Mouse (Mus musculus) limb, embryonic 11.5 days (tissue): Measurements from ENCODE around the gene E130114P18Rik. TPM values are rescaled to one million over a fixed set of nuclear protein-coding genes. Genes with fewer than 3 reads are reported as not detected.

Experiments
- ATAC-seq: fragments of 200-750 bp; cut with Nextera tagmentation; 2 replicates; pipeline ENCODE4 v1.8.0; 2017; ENCODE audit warnings: low read depth; ENCODE audit not compliant: insufficient number of reproducible peaks, low FRiP score, low TSS enrichment
- DNase-seq: peaks from one replicate; pipeline ENCODE4 v3.0.0-alpha.2; 2015; ENCODE audit warnings: low spot score
- H3K27ac ChIP-seq: fragments of 300-500 bp; sonication (generic); replicated peaks from 2 replicates; pipeline ENCODE4 v1.5.1; 2014; ENCODE audit warnings: low read depth, mild to moderate bottlenecking, low read length
- H3K27me3 ChIP-seq: fragments of 300-500 bp; sonication (generic); 2 replicates; pipeline ENCODE4 v1.6.1; 2014; ENCODE audit warnings: mild to moderate bottlenecking, low read length, mixed read lengths; ENCODE audit not compliant: control insufficient read depth, insufficient read depth
- H3K36me3 ChIP-seq: fragments of 300-500 bp; sonication (generic); 2 replicates; pipeline ENCODE4 v1.6.1; 2014; ENCODE audit warnings: mild to moderate bottlenecking, low read length, moderate library complexity, mixed read lengths; ENCODE audit not compliant: control insufficient read depth, insufficient read depth
- H3K4me1 ChIP-seq: fragments of 300-500 bp; sonication (generic); 2 replicates; pipeline ENCODE4 v1.6.1; 2014; ENCODE audit warnings: low read length, mixed read lengths; ENCODE audit not compliant: control insufficient read depth, insufficient read depth
- H3K4me2 ChIP-seq: fragments of 300-500 bp; sonication (generic); 2 replicates; pipeline ENCODE4 v1.6.1; 2014; ENCODE audit warnings: low read depth, mild to moderate bottlenecking, moderate library complexity; ENCODE audit not compliant: severe bottlenecking
- H3K4me3 ChIP-seq: fragments of 300-500 bp; sonication (generic); 2 replicates; pipeline ENCODE4 v1.5.1; 2014; ENCODE audit warnings: low read depth, low read length
- H3K9ac ChIP-seq: fragments of 300-500 bp; sonication (generic); 2 replicates; pipeline ENCODE4 v1.6.1; 2014; ENCODE audit warnings: mild to moderate bottlenecking, low read length
- H3K9me3 ChIP-seq: fragments of 300-500 bp; sonication (generic); 2 replicates; pipeline ENCODE4 v1.6.1; 2016; ENCODE audit warnings: low read length; ENCODE audit not compliant: control insufficient read depth
- WGBS: fragments of 180-500 bp; shearing (Covaris S2); extraction: QIAGEN DNeasy Blood & Tissue Kit; methylation state at CpG from one replicate; pipeline ENCODE4 v1.1.7; 2014; 5-methylcytosine and 5-hydroxymethylcytosine counted together
- polyA plus RNA-seq: library from polyadenylated mRNA; unstranded; fragments of >200 nt; fragmentation: Nextera tagmentation; extraction: Ambion mirVana; gene quantifications from 2 replicates; pipeline ENCODE4 v1.2.1, GENCODE M21; 2014

The E130114P18Rik gene
- polyA plus RNA-seq, 1 experiment from 2014 or later = 10.1 TPM

GRCm38 (mm10) chr4:97751030-97751482 lies 26.8 kb downstream of the E130114P18Rik start:
- 0 out of 2 replicates have a peak overlapping the region, but pooled peaks have one; percentile 45 for H3K27ac ChIP-seq
- WGBS = 1% methylated on average over 20 of the region's 20 CpGs
- H3K27me3 ChIP-seq = peaks cover 7% of the 10 kb centered on the region
- peaks cover 18% of the 10 kb centered on the region for H3K4me1 ChIP-seq
- peak overlapping the region; percentile 76 for H3K4me2 ChIP-seq
- DNase-seq (peak; percentile 95), ATAC-seq (peak; percentile 80)
- H3K9ac ChIP-seq = peak overlapping the region; percentile 65
- H3K36me3 ChIP-seq = no peaks in the 10 kb centered on the region
- H3K9me3 ChIP-seq = no peaks in the 10 kb centered on the region
- peak overlapping the region; percentile 36 for H3K4me3 ChIP-seq

GRCm38 (mm10) chr4:97750401-97750800 lies 27.5 kb downstream of the E130114P18Rik start:
- H3K27me3 ChIP-seq = peaks cover 7% of the 10 kb centered on the region
- no peak overlapping the region for H3K4me3 ChIP-seq
- no peaks in the 10 kb centered on the region for H3K36me3 ChIP-seq
- no peaks in the 10 kb centered on the region for H3K9me3 ChIP-seq
- H3K9ac ChIP-seq = no peak overlapping the region
- DNase-seq (no peak), ATAC-seq (no peak)
- no peak overlapping the region for H3K4me2 ChIP-seq
- WGBS = 52% methylated on average over 4 of the region's 4 CpGs
- no peak overlapping the region for H3K27ac ChIP-seq
- H3K4me1 ChIP-seq = peaks cover 18% of the 10 kb centered on the region

DNA sequence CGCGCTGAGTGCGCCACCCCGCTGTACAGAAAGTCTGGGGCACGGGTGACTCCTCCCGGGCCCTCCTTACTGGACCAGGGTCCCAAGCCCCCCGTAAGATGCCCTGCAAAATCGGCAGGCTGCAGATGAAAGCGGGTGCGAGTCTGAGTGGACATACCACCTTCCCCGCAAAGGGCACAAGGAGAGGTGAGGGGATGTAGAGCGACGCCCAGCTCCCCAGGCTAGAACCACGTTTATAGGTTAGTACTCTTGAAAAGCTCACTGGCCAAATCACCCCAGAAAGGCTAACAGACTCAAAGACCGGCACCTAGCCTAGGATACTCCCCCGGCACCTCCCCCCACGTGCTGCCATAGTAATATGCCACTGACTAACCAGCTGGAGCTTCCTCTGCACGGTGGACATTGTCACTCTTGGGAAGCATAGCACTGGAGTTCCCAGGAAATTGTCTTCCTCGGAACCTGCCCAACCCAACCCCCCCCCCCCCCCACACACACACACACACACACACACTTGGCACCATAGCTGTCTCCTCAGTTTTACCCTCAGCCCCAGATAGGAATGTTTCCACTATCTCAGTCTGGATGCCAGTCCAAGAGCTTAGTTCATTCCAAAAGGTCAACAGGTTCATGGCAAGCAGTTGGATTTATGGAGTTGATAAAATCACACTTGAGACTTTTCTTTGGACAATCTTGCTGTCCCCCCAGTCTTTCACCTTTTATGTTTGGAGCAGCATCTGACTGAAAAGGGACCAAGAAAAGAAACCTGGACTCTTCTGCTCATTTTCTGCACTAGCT lies 31.6 kb downstream of the E130114P18Rik start:
- 6% methylated on average over 19 of the region's 19 CpGs for WGBS
- ATAC-seq = peak; percentile 55; the same call in 1 of the 2 replicates
- H3K4me1 ChIP-seq = peaks cover under 1% of the 10 kb centered on the region
- DNase-seq = no peak
- H3K4me2 ChIP-seq = peak overlapping the region; percentile 69
- no peaks in the 10 kb centered on the region for H3K36me3 ChIP-seq
- H3K9ac ChIP-seq = peak overlapping the region; percentile 58
- H3K9me3 ChIP-seq = no peaks in the 10 kb centered on the region
- peak overlapping the region; percentile 24 for H3K4me3 ChIP-seq
- H3K27me3 ChIP-seq = no peaks in the 10 kb centered on the region
- H3K27ac ChIP-seq = no peak overlapping the region

GRCm38 (mm10) chr4:97745296-97746105 lies 32.4 kb downstream of the E130114P18Rik start:
- peak; percentile 88 for DNase-seq
- peak overlapping the region; percentile 24 for H3K4me3 ChIP-seq
- H3K4me1 ChIP-seq = no peaks in the 10 kb centered on the region
- H3K27ac ChIP-seq = no peak overlapping the region
- 8% methylated on average over 32 of the region's 32 CpGs for WGBS
- no peaks in the 10 kb centered on the region for H3K36me3 ChIP-seq
- ATAC-seq = peak; percentile 65
- peak overlapping the region; percentile 69 for H3K4me2 ChIP-seq
- H3K9ac ChIP-seq = peak overlapping the region; percentile 58
- H3K9me3 ChIP-seq = no peaks in the 10 kb centered on the region
- no peaks in the 10 kb centered on the region for H3K27me3 ChIP-seq

GRCm38 (mm10) chr4:97743932-97744331 lies 33.9 kb downstream of the E130114P18Rik start:
- 82% methylated on average over 5 of the region's 5 CpGs for WGBS
- ATAC-seq (no peak), DNase-seq (no peak)
- Histone ChIP-seq H3K27ac (no peak overlapping the region), H3K36me3 (no peaks in the 10 kb centered on the region), H3K27me3 (no peaks in the 10 kb centered on the region), H3K4me1 (no peaks in the 10 kb centered on the region), H3K4me2 (no peak overlapping the region), H3K9ac (no peak overlapping the region), H3K4me3 (no peak overlapping the region), H3K9me3 (no peaks in the 10 kb centered on the region)

DNA sequence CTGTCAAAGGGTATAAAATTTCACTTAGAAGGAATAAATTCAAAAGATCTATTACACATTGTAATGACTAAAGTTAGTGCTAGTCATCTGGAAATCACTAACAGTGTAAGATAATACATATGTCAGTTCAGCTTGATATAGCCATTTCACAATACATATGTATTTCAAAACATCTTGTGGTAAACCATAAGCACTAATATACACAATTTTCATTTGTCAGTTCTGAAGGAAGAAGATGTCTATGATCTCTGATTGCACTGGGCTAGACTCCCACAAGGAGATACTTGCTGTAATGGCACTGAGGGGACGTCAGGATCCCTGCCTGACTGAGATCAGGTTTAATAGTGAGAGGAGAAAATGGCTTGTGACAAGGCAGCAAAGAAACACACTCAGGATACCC lies 44.5 kb downstream of the E130114P18Rik start:
- WGBS = 46% methylated on average over 1 of the region's 1 CpGs
- no peak overlapping the region for H3K4me3 ChIP-seq

DNA sequence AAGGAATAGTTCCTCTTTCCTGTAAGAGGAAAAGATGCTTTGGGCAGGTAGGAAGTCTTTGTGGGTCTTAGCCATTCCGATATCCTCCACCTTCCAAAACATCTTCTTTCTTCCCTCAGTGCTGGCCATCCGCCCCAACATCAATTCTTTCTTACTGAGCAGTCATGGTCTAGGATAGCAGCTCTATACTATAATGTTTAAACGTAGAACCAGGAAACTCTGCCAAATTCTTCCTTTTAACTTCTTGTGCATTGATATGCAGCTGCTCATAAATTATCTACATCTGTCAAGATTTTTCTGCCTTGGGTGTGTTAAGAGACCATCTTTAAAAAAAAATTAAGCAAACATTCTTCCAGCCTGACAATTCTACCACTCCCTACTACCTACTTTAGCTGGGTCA lies 47.5 kb downstream of the E130114P18Rik start:
- ATAC-seq = no peak
- no peaks in the 10 kb centered on the region for H3K27me3 ChIP-seq
- H3K4me3 ChIP-seq = no peak overlapping the region
- DNase-seq = no peak
- no peak overlapping the region for H3K4me2 ChIP-seq
- no peak overlapping the region for H3K9ac ChIP-seq
- H3K9me3 ChIP-seq = no peaks in the 10 kb centered on the region
- H3K4me1 ChIP-seq = no peaks in the 10 kb centered on the region
- 86% methylated on average over 3 of the region's 3 CpGs for WGBS
- no peaks in the 10 kb centered on the region for H3K36me3 ChIP-seq
- H3K27ac ChIP-seq = no peak overlapping the region

More for the DNA sequence above, 44.5 kb downstream of the E130114P18Rik start:
- no peak overlapping the region for H3K4me2 ChIP-seq
- no peaks in the 10 kb centered on the region for H3K27me3 ChIP-seq
- no peaks in the 10 kb centered on the region for H3K9me3 ChIP-seq
- H3K9ac ChIP-seq = no peak overlapping the region
- ATAC-seq (no peak), DNase-seq (no peak)
- H3K27ac ChIP-seq = no peak overlapping the region
- no peaks in the 10 kb centered on the region for H3K36me3 ChIP-seq
- no peaks in the 10 kb centered on the region for H3K4me1 ChIP-seq

DNA sequence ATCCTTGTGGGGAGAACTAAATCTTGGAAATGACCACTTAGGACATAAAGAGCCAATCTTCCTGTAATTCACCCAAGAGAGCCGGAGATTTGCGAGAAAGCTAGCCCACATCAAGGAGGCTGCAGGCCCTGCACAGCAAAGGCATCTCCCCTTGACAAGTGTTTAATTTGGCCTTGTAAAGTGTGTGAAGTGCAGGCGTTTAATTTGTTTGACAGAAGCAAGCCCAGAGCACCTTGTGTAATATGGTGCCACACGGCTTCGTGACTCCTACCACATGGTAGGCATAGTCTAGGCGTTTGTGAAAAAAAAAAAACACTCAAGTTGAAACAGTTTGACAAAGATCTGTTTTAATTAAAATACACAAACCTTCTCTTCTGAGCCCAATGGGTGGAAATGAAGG lies 47.9 kb downstream of the E130114P18Rik start:
- H3K27me3 ChIP-seq = no peaks in the 10 kb centered on the region
- H3K4me3 ChIP-seq = no peak overlapping the region
- no peak overlapping the region for H3K4me2 ChIP-seq
- no peaks in the 10 kb centered on the region for H3K36me3 ChIP-seq
- 40% methylated on average over 6 of the region's 6 CpGs for WGBS
- no peak overlapping the region for H3K27ac ChIP-seq
- no peak overlapping the region for H3K9ac ChIP-seq
- H3K9me3 ChIP-seq = no peaks in the 10 kb centered on the region
- no peaks in the 10 kb centered on the region for H3K4me1 ChIP-seq
- DNase-seq (no peak), ATAC-seq (no peak)
